Mouse (Mus musculus) liver, embryonic 15.5 days (tissue): ENCODE measurements around the gene Vwc2. TPM values are rescaled to one million over a fixed set of nuclear protein-coding genes. Genes with fewer than 3 reads are reported as not detected.

Source experiments
- ATAC-seq: fragments of 200-750 bp; cut with Nextera tagmentation; 2 replicates; pipeline ENCODE4 v1.8.0; 2017; ENCODE audit warnings: moderate number of reproducible peaks, mild to moderate bottlenecking, moderate library complexity; ENCODE audit not compliant: insufficient read depth
- H3K27ac ChIP-seq: fragments of 300-500 bp; sonication (generic); replicated peaks from 2 replicates; pipeline ENCODE4 v1.5.1; 2015; ENCODE audit warnings: mild to moderate bottlenecking, inconsistent platforms
- H3K27me3 ChIP-seq: fragments of 300-500 bp; sonication (generic); 2 replicates; pipeline ENCODE4 v1.6.1; 2015; ENCODE audit warnings: mild to moderate bottlenecking, inconsistent platforms
- H3K36me3 ChIP-seq: fragments of 300-500 bp; sonication (generic); replicated peaks from 2 replicates; pipeline ENCODE4 v1.6.1; 2015; ENCODE audit warnings: moderate library complexity, mild to moderate bottlenecking, inconsistent platforms
- H3K4me1 ChIP-seq: fragments of 300-500 bp; sonication (generic); replicated peaks from 2 replicates; pipeline ENCODE4 v1.6.1; 2015; ENCODE audit warnings: inconsistent platforms
- H3K4me2 ChIP-seq: fragments of 300-500 bp; sonication (generic); 2 replicates; pipeline ENCODE4 v1.6.1; 2015; ENCODE audit warnings: moderate library complexity, mild to moderate bottlenecking, inconsistent platforms
- H3K4me3 ChIP-seq: fragments of 300-500 bp; sonication (generic); replicated peaks from 2 replicates; pipeline ENCODE4 v1.5.1; 2015; ENCODE audit warnings: mild to moderate bottlenecking, inconsistent platforms
- H3K9ac ChIP-seq: fragments of 300-500 bp; sonication (generic); 2 replicates; pipeline ENCODE4 v1.6.1; 2015; ENCODE audit warnings: moderate library complexity, mild to moderate bottlenecking, inconsistent platforms
- H3K9me3 ChIP-seq: fragments of 300-500 bp; sonication (generic); replicated peaks from 2 replicates; pipeline ENCODE4 v1.6.1; 2016; ENCODE audit warnings: inconsistent platforms
- WGBS: fragments of 180-500 bp; shearing (Covaris S2); methylation state at CpG from one replicate; pipeline ENCODE4 v1.1.7; 2015; ENCODE audit warnings: mixed read lengths; ENCODE audit not compliant: insufficient replicate concordance; 5-methylcytosine and 5-hydroxymethylcytosine counted together
- polyA plus RNA-seq: library from polyadenylated mRNA; unstranded; fragments of >200 nt; fragmentation: Nextera tagmentation; extraction: Ambion mirVana; gene quantifications from 2 replicates; pipeline ENCODE4 v1.2.1, GENCODE M21; 2015

Vwc2 gene
- 0.08 and 0.16 TPM in 2 replicates for polyA plus RNA-seq

- no peak within 1 kb of the TSS for H3K9ac ChIP-seq
- ATAC-seq: no peak
- no peaks in the 10 kb centered on the region for H3K4me1 ChIP-seq
- no peak within 1 kb of the TSS for H3K27ac ChIP-seq
- H3K9me3 ChIP-seq: no peaks in the 10 kb centered on the region
- H3K4me2 ChIP-seq: 0 out of 2 replicates have a peak within 1 kb of the TSS, but pooled peaks have one; percentile 13
- peaks cover 51% of the 10 kb centered on the region for H3K27me3 ChIP-seq
- no peaks in the 10 kb centered on the region for H3K36me3 ChIP-seq
- under 1% methylated on average over 26 of the region's 28 CpGs for WGBS
- H3K4me3 ChIP-seq: no peak within 1 kb of the TSS
Observed at GRCm38 (mm10) chr11:11113576-11114233, at the start of gene Vwc2. Vwc2 (plus strand) TSS chr11:11114223.

- no peak overlapping the region for H3K4me2 ChIP-seq
- H3K27ac ChIP-seq: no peak overlapping the region
- no peak overlapping the region for H3K4me3 ChIP-seq
- H3K9me3 ChIP-seq: no peaks in the 10 kb centered on the region
- H3K27me3 ChIP-seq: no peaks in the 10 kb centered on the region
- no peak for ATAC-seq
- no peaks in the 10 kb centered on the region for H3K4me1 ChIP-seq
- no peak overlapping the region for H3K9ac ChIP-seq
- 54% methylated on average over 1 of the region's 1 CpGs for WGBS
- no peaks in the 10 kb centered on the region for H3K36me3 ChIP-seq
Observed at GRCm38 (mm10) chr11:11088162-11088756, 25.8 kb upstream of the Vwc2 start.

- 56% methylated on average over 1 of the region's 1 CpGs for WGBS
- H3K9me3 ChIP-seq: no peaks in the 10 kb centered on the region
- H3K4me2 ChIP-seq: no peak overlapping the region
- H3K9ac ChIP-seq: no peak overlapping the region
- H3K4me1 ChIP-seq: no peaks in the 10 kb centered on the region
- no peak overlapping the region for H3K27ac ChIP-seq
- ATAC-seq: no peak
- H3K36me3 ChIP-seq: no peaks in the 10 kb centered on the region
- no peaks in the 10 kb centered on the region for H3K27me3 ChIP-seq
- no peak overlapping the region for H3K4me3 ChIP-seq
Observed at GRCm38 (mm10) chr11:11097606-11098005, 16.4 kb upstream of the Vwc2 start.

- 56% methylated on average over 4 of the region's 4 CpGs for WGBS
Observed at GRCm38 (mm10) chr11:11098282-11098681, 15.7 kb upstream of the Vwc2 start.

GRCm38 (mm10) chr11:11099011-11099410, 15.0 kb upstream of the Vwc2 start:
- Histone ChIP-seq H3K4me1 (no peaks in the 10 kb centered on the region), H3K27me3 (no peaks in the 10 kb centered on the region), H3K9ac (no peak overlapping the region), H3K27ac (no peak overlapping the region), H3K36me3 (no peaks in the 10 kb centered on the region), H3K4me2 (no peak overlapping the region), H3K9me3 (no peaks in the 10 kb centered on the region), H3K4me3 (no peak overlapping the region)
- no peak for ATAC-seq
- WGBS: 56% methylated on average over 5 of the region's 5 CpGs

More at GRCm38 (mm10) chr11:11098282-11098681, 15.7 kb upstream of the Vwc2 start:
- Histone ChIP-seq H3K4me2 (no peak overlapping the region), H3K4me3 (no peak overlapping the region), H3K27ac (no peak overlapping the region), H3K36me3 (no peaks in the 10 kb centered on the region), H3K27me3 (no peaks in the 10 kb centered on the region), H3K4me1 (no peaks in the 10 kb centered on the region), H3K9me3 (no peaks in the 10 kb centered on the region), H3K9ac (no peak overlapping the region)
- no peak for ATAC-seq

GRCm38 (mm10) chr11:11102182-11102581, 11.8 kb upstream of the Vwc2 start:
- H3K27me3 ChIP-seq: no peaks in the 10 kb centered on the region
- H3K4me2 ChIP-seq: no peak overlapping the region
- H3K9ac ChIP-seq: no peak overlapping the region
- 41% methylated on average over 1 of the region's 1 CpGs for WGBS
- H3K27ac ChIP-seq: no peak overlapping the region
- no peaks in the 10 kb centered on the region for H3K36me3 ChIP-seq
- H3K9me3 ChIP-seq: no peaks in the 10 kb centered on the region
- no peak overlapping the region for H3K4me3 ChIP-seq
- ATAC-seq: no peak
- H3K4me1 ChIP-seq: no peaks in the 10 kb centered on the region

- H3K4me1 ChIP-seq: no peaks in the 10 kb centered on the region
- WGBS: 33% methylated on average over 1 of the region's 1 CpGs
- no peak overlapping the region for H3K27ac ChIP-seq
- no peaks in the 10 kb centered on the region for H3K36me3 ChIP-seq
- no peak overlapping the region for H3K4me2 ChIP-seq
- H3K9me3 ChIP-seq: no peaks in the 10 kb centered on the region
- no peaks in the 10 kb centered on the region for H3K27me3 ChIP-seq
- ATAC-seq: no peak
- H3K4me3 ChIP-seq: no peak overlapping the region
- H3K9ac ChIP-seq: no peak overlapping the region
Observed at GRCm38 (mm10) chr11:11102620-11103019, 11.4 kb upstream of the Vwc2 start.

GRCm38 (mm10) chr11:11108922-11109321, 5.1 kb upstream of the Vwc2 start:
- peaks cover 11% of the 10 kb centered on the region for H3K27me3 ChIP-seq
- H3K4me2 ChIP-seq: no peak overlapping the region
- 32% methylated on average over 3 of the region's 3 CpGs for WGBS
- H3K9ac ChIP-seq: no peak overlapping the region
- no peak overlapping the region for H3K4me3 ChIP-seq
- H3K27ac ChIP-seq: no peak overlapping the region
- no peak for ATAC-seq
- no peaks in the 10 kb centered on the region for H3K9me3 ChIP-seq
- H3K36me3 ChIP-seq: no peaks in the 10 kb centered on the region
- no peaks in the 10 kb centered on the region for H3K4me1 ChIP-seq

- WGBS: 1% methylated on average over 34 of the region's 34 CpGs
- ATAC-seq: no peak
- peaks cover 51% of the 10 kb centered on the region for H3K27me3 ChIP-seq
- H3K36me3 ChIP-seq: no peaks in the 10 kb centered on the region
- H3K27ac ChIP-seq: no peak overlapping the region
- H3K9ac ChIP-seq: no peak overlapping the region
- no peak overlapping the region for H3K4me3 ChIP-seq
- no peaks in the 10 kb centered on the region for H3K9me3 ChIP-seq
- no peaks in the 10 kb centered on the region for H3K4me1 ChIP-seq
- H3K4me2 ChIP-seq: no peak overlapping the region
Observed at GRCm38 (mm10) chr11:11114234-11115030, 409 bp downstream of the Vwc2 start.

GRCm38 (mm10) chr11:11115031-11115647, 1.1 kb downstream of the Vwc2 start:
- Histone ChIP-seq H3K27me3 (peaks cover 51% of the 10 kb centered on the region), H3K36me3 (no peaks in the 10 kb centered on the region), H3K27ac (no peak overlapping the region), H3K4me3 (no peak overlapping the region), H3K9me3 (no peaks in the 10 kb centered on the region), H3K9ac (no peak overlapping the region), H3K4me1 (no peaks in the 10 kb centered on the region), H3K4me2 (no peak overlapping the region)
- 2% methylated on average over 17 of the region's 17 CpGs for WGBS
- ATAC-seq: no peak
